Mouse (Mus musculus) lung, postnatal 0 days (tissue): Measurements from ENCODE around the gene Naxd.

Experiments used
- CTCF ChIP-seq: IDR thresholded peaks from 2 replicates; pipeline ENCODE4 v1.5.1; 2016; ENCODE audit warnings: antibody characterized with exemption, mild to moderate bottlenecking
- EP300 ChIP-seq: IDR thresholded peaks from 2 replicates; pipeline ENCODE4 v1.6.1; 2016; ENCODE audit warnings: antibody characterized with exemption, mild to moderate bottlenecking, control low read depth

GRCm38 (mm10) chr8:11464707-11464964 lies 32.7 kb upstream of the Naxd start:
- no peak for TF ChIP-seq EP300
- no peak for TF ChIP-seq CTCF
